Mouse (Mus musculus): ENCODE results near the gene Tbxas1. TPM values are rescaled to one million over a fixed set of nuclear protein-coding genes. Genes with fewer than 3 reads are reported as not detected.

Gene Tbxas1
- total and polyA plus RNA-seq, 3 experiments: not detected

DNA sequence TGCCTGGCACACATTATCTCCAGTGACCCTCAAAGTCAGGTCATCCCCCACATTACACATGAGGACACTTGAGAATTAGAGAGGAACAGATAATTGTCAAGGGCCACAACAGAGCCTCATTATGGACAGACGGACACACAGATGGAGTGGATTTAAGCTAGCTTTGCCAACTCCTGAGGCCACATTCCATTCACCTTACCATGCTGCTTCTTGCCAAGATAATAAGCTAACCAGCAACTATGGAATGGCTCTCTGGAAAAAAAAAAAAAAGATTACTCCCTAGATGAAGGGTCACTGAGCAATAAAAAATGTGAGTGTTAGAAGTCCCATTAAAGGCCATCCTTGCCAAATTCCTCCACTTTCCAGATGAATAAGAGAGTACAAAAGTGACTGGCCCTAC lies 30.1 kb upstream of the Tbxas1 start:
- H3K4me1 ChIP-seq (ENCODE audit: control insufficient read depth in 1 of 2, insufficient read depth in 2 of 2): peaks cover 2 to 6% of the 10 kb centered on the region in 2 experiments; a peak in 2 of 4 replicates
- TF ChIP-seq ZMIZ1 (IDR thresholded peaks at IDR 0.05; ENCODE audit: low read depth, low read length): no peak
- no peak for TF ChIP-seq MAX (IDR thresholded peaks at IDR 0.05; ENCODE audit: low read length)
- no peak overlapping the region for H3K27ac ChIP-seq (ENCODE audit: insufficient read depth, low read depth)
- dilution Hi-C loops (cut with MboI; ENCODE audit: extremely low pct_ligation_motif_present, extremely low pct_unique_long_range_greater_than_20kb, low sequenced_read_pairs): no loop called here
- no peaks in the 10 kb centered on the region for H3K27me3 ChIP-seq (replicated peaks)
- H3K9me3 ChIP-seq (replicated peaks; ENCODE audit: low read length): no peaks in the 10 kb centered on the region
- no peak overlapping the region for H3K4me2 ChIP-seq (ENCODE audit: insufficient read depth, low read depth, poor library complexity, severe bottlenecking)
- H3K36me3 ChIP-seq (replicated peaks in 1 of 2; ENCODE audit: control insufficient read depth in 1 of 2, insufficient read depth in 1 of 2, low read length in 1 of 2): no peaks in the 10 kb centered on the region
- no peak overlapping the region for H3K4me3 ChIP-seq (replicated peaks in 1 of 3; ENCODE audit: low read depth in 2 of 3, low read length in 2 of 3, poor library complexity in 1 of 3)
- no peaks in the 10 kb centered on the region for H3K79me2 ChIP-seq (replicated peaks; ENCODE audit: control insufficient read depth, extremely low read depth, insufficient read depth, poor library complexity, severe bottlenecking)
- in situ Hi-C loops (cut with MboI; ENCODE audit: low pct_ligation_motif_present, low pct_unique_long_range_greater_than_20kb, low sequenced_read_pairs): no loop called here
- DNase-seq (ENCODE audit: extremely low read depth): no peak
- H3K9ac ChIP-seq (ENCODE audit: insufficient read depth, low read depth): no peak overlapping the region

DNA sequence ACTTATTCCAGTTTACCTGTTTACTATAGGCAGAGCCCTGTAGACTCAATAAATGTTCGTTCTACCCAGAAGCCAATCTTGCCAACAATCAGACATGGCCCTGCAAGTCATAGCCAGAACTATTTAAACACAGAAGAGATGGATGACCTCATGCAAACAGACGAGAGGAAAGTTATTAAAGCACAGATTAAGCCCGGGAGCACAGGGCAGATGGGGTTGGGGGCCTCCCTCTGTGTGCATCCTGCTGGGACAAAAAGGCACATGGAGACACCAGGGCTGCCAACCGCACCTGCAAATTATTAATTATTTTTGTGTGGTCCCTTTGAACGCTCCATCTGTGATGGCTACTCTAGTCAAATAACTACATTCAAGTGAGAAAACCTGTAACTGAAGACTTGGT lies 29.3 kb upstream of the Tbxas1 start:
- Histone ChIP-seq H3K79me2 (replicated peaks; ENCODE audit: control insufficient read depth, extremely low read depth, insufficient read depth, poor library complexity, severe bottlenecking) (no peaks in the 10 kb centered on the region), H3K4me1 (ENCODE audit: control insufficient read depth in 1 of 2, insufficient read depth in 2 of 2) (peaks cover 0 to 6% of the 10 kb centered on the region in 2 experiments; a peak in 1 of 4 replicates), H3K4me2 (ENCODE audit: insufficient read depth, low read depth, poor library complexity, severe bottlenecking) (no peak overlapping the region), H3K9me3 (replicated peaks; ENCODE audit: low read length) (no peaks in the 10 kb centered on the region), H3K27ac (ENCODE audit: insufficient read depth, low read depth) (no peak overlapping the region), H3K27me3 (replicated peaks) (no peaks in the 10 kb centered on the region), H3K4me3 (replicated peaks in 1 of 3; ENCODE audit: low read depth in 2 of 3, low read length in 2 of 3, poor library complexity in 1 of 3) (no peak overlapping the region), H3K9ac (ENCODE audit: insufficient read depth, low read depth) (no peak overlapping the region), H3K36me3 (replicated peaks in 1 of 2; ENCODE audit: control insufficient read depth in 1 of 2, insufficient read depth in 1 of 2, low read length in 1 of 2) (no peaks in the 10 kb centered on the region)
- in situ Hi-C loops (cut with MboI; ENCODE audit: low pct_ligation_motif_present, low pct_unique_long_range_greater_than_20kb, low sequenced_read_pairs) (no loop called here), dilution Hi-C loops (cut with MboI; ENCODE audit: extremely low pct_ligation_motif_present, extremely low pct_unique_long_range_greater_than_20kb, low sequenced_read_pairs) (no loop called here)
- TF ChIP-seq ZC3H11A (IDR thresholded peaks at IDR 0.05; ENCODE audit: low read depth, low read length) (no peak), RAD21 (IDR thresholded peaks at IDR 0.05; ENCODE audit: low read depth, low read length) (no peak), IRF4 (IDR thresholded peaks at IDR 0.05; ENCODE audit: low read depth, low read length) (no peak), NELFE (IDR thresholded peaks at IDR 0.05; ENCODE audit: low read depth, low read length) (no peak), RCOR1 (conservative IDR thresholded peaks at IDR 0.05; ENCODE audit: low read depth, low read length) (no peak), MAFK (IDR thresholded peaks at IDR 0.05; ENCODE audit: insufficient replicate concordance, low read length) (no peak), NRF1 (IDR thresholded peaks at IDR 0.05; ENCODE audit: low read depth, low read length) (no peak), EP300 (IDR thresholded peaks at IDR 0.05; ENCODE audit: low read length) (no peak)
- DNase-seq (ENCODE audit: extremely low read depth): no peak

DNA sequence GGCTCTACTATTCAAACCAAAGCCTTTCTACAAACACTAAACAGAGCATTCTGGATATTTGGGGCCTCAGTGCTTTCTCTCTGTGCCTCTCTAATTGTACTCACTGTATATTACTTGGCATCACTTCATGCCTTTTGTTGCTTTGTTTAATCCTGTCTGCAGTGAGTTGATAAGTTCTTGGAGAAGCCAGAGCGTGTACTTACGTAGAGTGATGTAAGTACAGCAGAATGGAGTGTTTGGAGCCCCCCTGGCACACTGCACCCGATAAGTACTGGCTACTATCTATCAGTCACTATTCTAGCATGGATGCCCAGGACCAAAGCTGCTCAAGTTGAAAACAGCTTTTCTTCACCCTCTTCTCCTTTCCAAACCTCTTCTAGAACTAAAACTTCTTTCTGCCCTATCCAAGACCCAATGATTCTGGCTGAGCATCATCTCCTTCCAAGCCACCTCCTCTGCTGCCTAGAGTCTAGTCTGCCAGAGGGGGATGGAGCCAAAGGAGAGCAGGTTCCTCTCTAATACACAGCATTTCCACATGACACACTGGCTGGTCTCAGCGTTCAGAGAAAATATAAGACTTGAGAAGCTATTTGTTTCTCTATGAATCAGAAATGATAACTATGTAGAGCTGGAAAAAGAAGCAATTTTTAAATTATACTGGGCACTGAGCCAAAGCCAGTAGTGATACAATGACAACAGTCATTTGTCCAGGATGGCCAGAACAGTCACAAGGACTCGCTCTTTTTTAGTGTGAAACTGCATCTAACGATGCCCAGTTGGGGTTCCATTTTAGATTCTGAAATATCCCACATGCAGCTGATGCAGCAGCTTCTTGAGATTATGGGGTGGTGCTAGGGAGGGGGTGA lies 28.6 kb upstream of the Tbxas1 start:
- no peaks in the 10 kb centered on the region for H3K27me3 ChIP-seq (replicated peaks)
- no peak overlapping the region for H3K9ac ChIP-seq (ENCODE audit: insufficient read depth, low read depth)
- TF ChIP-seq NELFE (IDR thresholded peaks at IDR 0.05; ENCODE audit: low read depth, low read length) (no peak), UBTF (IDR thresholded peaks at IDR 0.05; ENCODE audit: low read depth, low read length) (no peak), TCF12 (IDR thresholded peaks at IDR 0.05; ENCODE audit: low read depth, low read length) (no peak), SIN3A (IDR thresholded peaks at IDR 0.05; ENCODE audit: low read length) (no peak), NRF1 (IDR thresholded peaks at IDR 0.05; ENCODE audit: low read depth, low read length) (no peak), CHD1 (IDR thresholded peaks at IDR 0.05; ENCODE audit: low read depth, low read length) (no peak), RCOR1 (conservative IDR thresholded peaks at IDR 0.05; ENCODE audit: low read depth, low read length) (no peak), ELF1 (IDR thresholded peaks at IDR 0.05; ENCODE audit: low read depth, low read length) (no peak), BHLHE40 (IDR thresholded peaks at IDR 0.05; ENCODE audit: low read depth, low read length) (no peak), CTCF (conservative IDR thresholded peaks at IDR 0.05 in 1 of 2, IDR thresholded peaks at IDR 0.05 in 1 of 2; ENCODE audit: low read depth in 2 of 2, low read length in 2 of 2) (no peak), POLR2AphosphoS2 (IDR thresholded peaks at IDR 0.05; ENCODE audit: low read depth, low read length) (no peak), MYC (IDR thresholded peaks at IDR 0.05; ENCODE audit: low read depth, low read length) (no peak), GABPA (IDR thresholded peaks at IDR 0.05; ENCODE audit: insufficient replicate concordance, low read depth, low read length) (no peak), MAX (IDR thresholded peaks at IDR 0.05; ENCODE audit: low read length) (no peak), JUND (conservative IDR thresholded peaks at IDR 0.05; ENCODE audit: low read depth, low read length) (no peak), MAZ (IDR thresholded peaks at IDR 0.05; ENCODE audit: low read depth, low read length) (no peak)
- H3K4me2 ChIP-seq (ENCODE audit: insufficient read depth, low read depth, poor library complexity, severe bottlenecking): no peak overlapping the region
- no peak for DNase-seq (ENCODE audit: extremely low read depth)
- no peak overlapping the region for H3K27ac ChIP-seq (ENCODE audit: insufficient read depth, low read depth)
- no peaks in the 10 kb centered on the region for H3K79me2 ChIP-seq (replicated peaks; ENCODE audit: control insufficient read depth, extremely low read depth, insufficient read depth, poor library complexity, severe bottlenecking)
- peaks cover 0 to 6% of the 10 kb centered on the region in 2 experiments; a peak in 1 of 4 replicates for H3K4me1 ChIP-seq (ENCODE audit: control insufficient read depth in 1 of 2, insufficient read depth in 2 of 2)
- dilution Hi-C loops (cut with MboI; ENCODE audit: extremely low pct_ligation_motif_present, extremely low pct_unique_long_range_greater_than_20kb, low sequenced_read_pairs): no loop called here
- H3K9me3 ChIP-seq (replicated peaks; ENCODE audit: low read length): no peaks in the 10 kb centered on the region
- in situ Hi-C loops (cut with MboI; ENCODE audit: low pct_ligation_motif_present, low pct_unique_long_range_greater_than_20kb, low sequenced_read_pairs): no loop called here
- H3K36me3 ChIP-seq (replicated peaks in 1 of 2; ENCODE audit: control insufficient read depth in 1 of 2, insufficient read depth in 1 of 2, low read length in 1 of 2): no peaks in the 10 kb centered on the region
- H3K4me3 ChIP-seq (replicated peaks in 1 of 3; ENCODE audit: low read depth in 2 of 3, low read length in 2 of 3, poor library complexity in 1 of 3): no peak overlapping the region

Measured in CH12.LX (cell line).